Mouse (Mus musculus) megakaryocyte, embryonic 14.5 days (primary cell): ENCODE measurements around the gene 1600014C23Rik.

ENCODE experiments used
- FLI1 ChIP-seq: IDR thresholded peaks from 2 replicates; pipeline ENCODE4 v1.6.1; 2012; ENCODE audit warnings: low read length, inconsistent platforms, mixed read lengths
- GATA1 ChIP-seq: IDR thresholded peaks from 3 replicates; pipeline ENCODE4 v1.6.1; 2012; ENCODE audit warnings: mixed read lengths, low read length, inconsistent platforms, borderline replicate concordance

DNA sequence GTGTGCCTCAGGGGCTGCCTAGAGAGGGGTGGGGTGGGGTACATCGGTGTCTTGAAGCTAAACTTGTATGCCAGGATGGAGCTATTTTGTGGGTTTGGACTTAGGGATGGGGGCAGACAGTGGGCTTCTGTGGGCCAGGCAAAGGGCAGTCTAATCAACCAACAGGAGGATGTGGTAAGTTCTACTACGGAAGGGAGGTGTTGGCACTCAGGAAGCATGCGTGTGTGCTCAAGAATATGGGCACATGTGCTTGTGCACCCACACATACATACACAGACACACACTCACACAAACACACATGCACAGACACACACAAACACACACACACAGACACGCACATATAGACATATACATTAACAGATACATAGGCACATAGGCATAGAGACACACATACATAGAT lies 13.6 kb upstream of the 1600014C23Rik start:
- TF ChIP-seq FLI1, result no peak
- TF ChIP-seq GATA1, result no peak
